8 mouse cellular contexts compared by ENCODE assay signal in the genomic region with DNA sequence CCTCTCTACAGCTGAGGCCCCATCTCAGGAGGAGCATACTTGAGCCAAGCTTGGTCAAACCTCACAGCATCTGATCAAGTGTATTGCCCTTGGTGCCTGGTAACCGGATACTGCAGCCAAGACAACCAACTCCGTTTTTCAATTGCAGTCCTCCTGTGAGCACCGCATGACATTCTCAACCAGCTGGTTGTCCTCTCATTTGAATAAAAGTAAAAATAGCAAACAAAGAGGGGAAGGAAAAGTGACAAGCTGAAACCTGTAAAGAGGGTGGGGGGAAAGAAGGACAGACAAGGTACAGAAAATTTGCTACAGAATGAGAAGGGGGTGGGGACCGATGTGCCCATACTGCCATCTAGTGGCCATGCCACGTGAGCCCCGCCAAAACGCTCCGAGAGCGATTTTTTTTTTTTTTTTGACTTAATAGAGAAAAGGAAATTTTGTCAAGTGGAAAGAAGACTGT.
DNase-seq lines count a peak whose midpoint lies in the region; ATAC-seq and TF ChIP-seq lines count a peak whose summit lies in the region.

No protein-coding gene starts in this region.

- in situ Hi-C loops in ES-E14 (cut with MboI; ENCODE audit: low sequenced_read_pairs in 2 of 2, unreplicated experiment in 2 of 2): no loop called here

- no peak overlapping the region for H3K4me3 ChIP-seq in ES-E14 (ENCODE audit: insufficient read depth in 1 of 2, low read depth in 1 of 2, low read length in 2 of 2, poor library complexity in 1 of 2, severe bottlenecking in 1 of 2)
- H3K4me3 ChIP-seq in kidney, embryonic 14.5 days (ENCODE audit: low read length): no peak overlapping the region; the same call in 1 of the 2 replicates
- peak overlapping the region; percentile 20 for H3K4me3 ChIP-seq in limb, embryonic 14.5 days (replicated peaks; ENCODE audit: low read length)
- no peak overlapping the region for H3K4me3 ChIP-seq in neural tube, embryonic 12.5 days

- WGBS in kidney, embryonic 14.5 days: 3% methylated on average over 9 of the region's 9 CpGs
- 1% methylated on average over 9 of the region's 9 CpGs for WGBS in limb, embryonic 14.5 days
- 6% methylated on average over 9 of the region's 9 CpGs for WGBS in neural tube, embryonic 12.5 days

- no peaks in the 10 kb centered on the region for H3K4me1 ChIP-seq in ES-E14 (ENCODE audit: control insufficient read depth in 2 of 2, insufficient read depth in 2 of 2, low read length in 2 of 2, poor library complexity in 1 of 2)
- H3K4me1 ChIP-seq in kidney, embryonic 14.5 days (ENCODE audit: control insufficient read depth, insufficient read depth, low read length): no peaks in the 10 kb centered on the region
- 0 out of 2 replicates have a peak, but pooled peaks cover 3% of the 10 kb centered on the region for H3K4me1 ChIP-seq in limb, embryonic 14.5 days (ENCODE audit: control insufficient read depth, insufficient read depth, low read length)
- H3K4me1 ChIP-seq in neural tube, embryonic 12.5 days: peaks cover 3% of the 10 kb centered on the region; the same call in 1 of the 2 replicates

- no peak overlapping the region for H3K27ac ChIP-seq in ES-E14 (ENCODE audit: insufficient read depth, low read depth, low read length, poor library complexity, severe bottlenecking)
- H3K27ac ChIP-seq in kidney, embryonic 14.5 days (ENCODE audit: low read depth, low read length): no peak overlapping the region
- no peak overlapping the region for H3K27ac ChIP-seq in limb, embryonic 14.5 days (replicated peaks; ENCODE audit: low read depth, low read length)
- no peak overlapping the region for H3K27ac ChIP-seq in neural tube, embryonic 12.5 days

- ATAC-seq in kidney, embryonic 14.5 days (ENCODE audit: low FRiP score, low TSS enrichment): peak; percentile 46; the same call in 1 of the 2 replicates
- ATAC-seq in limb, embryonic 14.5 days (ENCODE audit: low FRiP score, low read depth): peak; percentile 67
- peak; percentile 77; the same call in 1 of the 2 replicates for ATAC-seq in neural tube, embryonic 12.5 days (ENCODE audit: low FRiP score, low read depth)
- ATAC-seq in erythroblast, adult 5-6 weeks (replicated peaks; ENCODE audit: low FRiP score, poor library complexity, severe bottlenecking): no peak

- no peaks in the 10 kb centered on the region for H3K9me3 ChIP-seq in ES-E14 (ENCODE audit: control insufficient read depth, insufficient read depth, low read depth, low read length)
- H3K9me3 ChIP-seq in kidney, embryonic 14.5 days (ENCODE audit: control insufficient read depth, low read length): no peaks in the 10 kb centered on the region
- H3K9me3 ChIP-seq in limb, embryonic 14.5 days (ENCODE audit: control insufficient read depth, low read length): no peaks in the 10 kb centered on the region
- no peaks in the 10 kb centered on the region for H3K9me3 ChIP-seq in neural tube, embryonic 12.5 days

- peak; percentile 5 for DNase-seq in 3134 (ENCODE audit: extremely low read depth, insufficient read length, low spot score)
- peak; percentile 13 for DNase-seq in ES-E14 (ENCODE audit: low read depth, low spot score)
- DNase-seq in cerebellum, postnatal 14 days: peak; percentile 82 to 84
- peak; percentile 16 to 44 for DNase-seq in frontal cortex, postnatal 14 days (ENCODE audit: low spot score in 2 of 2)
- DNase-seq in limb, embryonic 14.5 days (ENCODE audit: low spot score): peak; percentile 82

- H3K9ac ChIP-seq in ES-E14 (ENCODE audit: insufficient read depth, low read depth, low read length, poor library complexity, severe bottlenecking): no peak overlapping the region
- H3K9ac ChIP-seq in kidney, embryonic 14.5 days (ENCODE audit: low read depth, low read length): no peak overlapping the region
- no peak overlapping the region for H3K9ac ChIP-seq in limb, embryonic 14.5 days (ENCODE audit: low read depth, low read length, severe bottlenecking)
- H3K9ac ChIP-seq in neural tube, embryonic 12.5 days: no peak overlapping the region

- H3K4me2 ChIP-seq in kidney, embryonic 14.5 days (replicated peaks; ENCODE audit: low read depth, low read length): no peak overlapping the region; the same call in 1 of the 2 replicates
- H3K4me2 ChIP-seq in limb, embryonic 14.5 days (replicated peaks; ENCODE audit: low read depth, low read length, severe bottlenecking): peak overlapping the region; percentile 44
- peak overlapping the region; percentile 45 for H3K4me2 ChIP-seq in neural tube, embryonic 12.5 days (replicated peaks)

- no peak for TF ChIP-seq POLR2A in limb, embryonic 14.5 days (IDR thresholded peaks at IDR 0.05; ENCODE audit: borderline replicate concordance, extremely low read depth, insufficient read depth, insufficient read length)

- H3K36me3 ChIP-seq in ES-E14 (ENCODE audit: control insufficient read depth, insufficient read depth, low read length, poor library complexity, severe bottlenecking): no peaks in the 10 kb centered on the region
- no peaks in the 10 kb centered on the region for H3K36me3 ChIP-seq in kidney, embryonic 14.5 days (ENCODE audit: control insufficient read depth, insufficient read depth, low read length)
- H3K36me3 ChIP-seq in limb, embryonic 14.5 days (ENCODE audit: control insufficient read depth, insufficient read depth, low read length): no peaks in the 10 kb centered on the region
- no peaks in the 10 kb centered on the region for H3K36me3 ChIP-seq in neural tube, embryonic 12.5 days

- H3K27me3 ChIP-seq in kidney, embryonic 14.5 days (ENCODE audit: control insufficient read depth, insufficient read depth, low read length): no peaks in the 10 kb centered on the region
- H3K27me3 ChIP-seq in limb, embryonic 14.5 days (ENCODE audit: control insufficient read depth, insufficient read depth, low read length): no peaks in the 10 kb centered on the region
- no peaks in the 10 kb centered on the region for H3K27me3 ChIP-seq in neural tube, embryonic 12.5 days (replicated peaks)

TF ChIP-seq in ES-E14, 5 proteins besides CTCF, POLR2A, EP300 and RAD21:
- no peak for TF ChIP-seq HCFC1 (IDR thresholded peaks at IDR 0.05; ENCODE audit: borderline replicate concordance, insufficient read depth, low read length)
- no peak for TF ChIP-seq MAFK (IDR thresholded peaks at IDR 0.05; ENCODE audit: insufficient read depth, low read depth, low read length)
- 0 out of 2 replicates have a peak, but pooled peaks have one; percentile 68 for TF ChIP-seq ZC3H11A (IDR thresholded peaks at IDR 0.05; ENCODE audit: borderline replicate concordance, low read depth, low read length)
- TF ChIP-seq CHD2 (IDR thresholded peaks at IDR 0.05; ENCODE audit: low read depth, low read length): no peak
- peak; percentile 97 for TF ChIP-seq ZNF384 (IDR thresholded peaks at IDR 0.05; ENCODE audit: low read depth, low read length)

Comparison
In these comparisons a context has a peak if more than half of its experiments do, and no peak if none do; other contexts are left out.
1. DNase-seq: peak in every context shown above with its lines; median percentile 83 in cerebellum, postnatal 14 days; 82 in limb, embryonic 14.5 days; 30 in frontal cortex, postnatal 14 days; 13 in ES-E14; 5 in 3134.